Mouse (Mus musculus): ENCODE results near the gene Tnfsf4.

DNA sequence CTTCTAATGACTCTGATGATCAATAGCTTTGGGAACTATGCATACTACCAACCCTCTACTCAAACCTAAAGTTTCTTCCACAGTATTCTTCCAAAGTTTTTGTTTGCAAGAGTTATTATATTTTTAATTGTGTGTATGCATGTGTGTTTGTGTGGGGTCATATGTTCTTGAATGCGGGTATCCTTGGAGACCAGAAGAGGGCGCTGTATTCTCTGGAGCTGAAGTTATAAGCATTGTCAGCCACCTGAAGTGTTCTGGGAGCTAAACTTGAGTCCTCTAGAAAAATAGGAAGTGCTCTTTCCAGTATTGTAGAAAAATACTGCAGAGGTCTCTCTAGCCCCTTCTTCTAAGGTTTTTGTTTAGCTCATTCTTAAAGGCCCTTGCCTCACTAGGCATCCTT, 5.1 kb upstream of the Tnfsf4 start:
- TF ChIP-seq CTCF (IDR thresholded peaks at IDR 0.05; ENCODE audit: control insufficient read depth, insufficient read depth, insufficient replicate concordance, low read depth, low read length) (no peak), POLR2A (IDR thresholded peaks at IDR 0.05; ENCODE audit: control insufficient read depth, low read depth, low read length) (no peak)
